Mouse (Mus musculus): Measurements from ENCODE around the gene Vmn1r43. TPM values are rescaled to one million over a fixed set of nuclear protein-coding genes. Genes with fewer than 3 reads are reported as not detected.

Vmn1r43 gene
- total RNA-seq (2023), result not detected

GRCm38 (mm10) chr6:89876313-89876712 lies at the start of gene Vmn1r43, which contains the start of gene Vmn1r42:
Vmn1r43 (minus strand) TSS chr6:89876413.
Vmn1r42 (minus strand) TSS chr6:89876413.

GRCm38 (mm10) chr6:89883360-89883759 lies 7.1 kb upstream of the Vmn1r43 start, which contains the start of gene Vmn1r44:
Vmn1r44 (plus strand) TSS chr6:89883660.

Other genes starting within 250 kb of the Vmn1r43 start
- 1 to 10 TPM; 3.5 to 3.6 TPM for gene Txnrd3, start 232.4 kb downstream of the Vmn1r43 start, total RNA-seq (2023)
- not detected for gene Vmn1r40, start 168.9 kb downstream of the Vmn1r43 start, total RNA-seq (2023)
- gene Vmn1r41, start 135.6 kb downstream of the Vmn1r43 start, total RNA-seq (2023), result not detected
- not detected for gene Vmn1r42, start within 50 bp of the Vmn1r43 start, total RNA-seq (2023)
- not detected for gene Vmn1r44, start 7.2 kb upstream of the Vmn1r43 start, total RNA-seq (2023)
- not detected for gene Vmn1r45, start 64.2 kb upstream of the Vmn1r43 start, total RNA-seq (2023)
- gene Vmn1r46, start 92.9 kb upstream of the Vmn1r43 start, total RNA-seq (2023), result not detected
- gene Vmn1r47, start 139.7 kb upstream of the Vmn1r43 start, total RNA-seq (2023), result not detected
- gene Vmn1r48, start 160.4 kb upstream of the Vmn1r43 start, total RNA-seq (2023), result not detected
- not detected for gene Vmn1r49, start 202.1 kb upstream of the Vmn1r43 start, total RNA-seq (2023)
- gene Vmn1r50, start 225.0 kb upstream of the Vmn1r43 start, total RNA-seq (2023), result not detected
- gene Vmn1r51, start 246.2 kb upstream of the Vmn1r43 start, total RNA-seq (2023), result not detected